Mouse (Mus musculus) embryo, embryonic 10.5 days (tissue): Measurements from ENCODE around the gene Jdp2.
"Not testable (repeated sequence)": the region's sequence is repeated elsewhere in the genome, so short reads cannot be mapped to it uniquely, and the experiment has no call there.

ENCODE experiments used
- DNase-seq: peaks from one replicate; pipeline ENCODE4 v3.0.0-alpha.2; 2015; ENCODE audit warnings: low spot score

Gene Jdp2

GRCm38 (mm10) chr12:85638541-85639325 lies 39.9 kb downstream of the Jdp2 start:
- DNase-seq: no peak

GRCm38 (mm10) chr12:85639326-85640008 lies 40.6 kb downstream of the Jdp2 start:
- no peak for DNase-seq

- no peak for DNase-seq
These were observed 42.2 kb downstream of the Jdp2 start for GRCm38 (mm10) chr12:85640852-85641563.

- no peak for DNase-seq
These were observed 42.7 kb downstream of the Jdp2 start for GRCm38 (mm10) chr12:85641564-85641931.

- DNase-seq: no peak
These were observed 44.9 kb downstream of the Jdp2 start for GRCm38 (mm10) chr12:85643735-85644134.

GRCm38 (mm10) chr12:85645664-85646063 lies 46.8 kb downstream of the Jdp2 start:
- DNase-seq: no peak

- DNase-seq: no peak
These were observed 48.5 kb downstream of the Jdp2 start for GRCm38 (mm10) chr12:85647346-85647745.

GRCm38 (mm10) chr12:85647955-85648354 lies 49.1 kb downstream of the Jdp2 start:
- DNase-seq: no peak

GRCm38 (mm10) chr12:85659319-85659718 lies 60.5 kb downstream of the Jdp2 start:
- no peak for DNase-seq

- no peak for DNase-seq
These were observed 62.0 kb downstream of the Jdp2 start for GRCm38 (mm10) chr12:85660855-85661254.

GRCm38 (mm10) chr12:85662232-85662631 lies 63.4 kb downstream of the Jdp2 start:
- DNase-seq: not testable (repeated sequence)

GRCm38 (mm10) chr12:85662896-85663295 lies 64.1 kb downstream of the Jdp2 start:
- peak; percentile 90 for DNase-seq

- no peak for DNase-seq
These were observed 67.3 kb downstream of the Jdp2 start for GRCm38 (mm10) chr12:85666112-85666511.

- no peak for DNase-seq
These were observed 68.2 kb downstream of the Jdp2 start for GRCm38 (mm10) chr12:85667071-85667470.

- no peak for DNase-seq
These were observed 69.9 kb downstream of the Jdp2 start for GRCm38 (mm10) chr12:85668696-85669095.

GRCm38 (mm10) chr12:85670080-85670479 lies 71.3 kb downstream of the Jdp2 start:
- DNase-seq: no peak

GRCm38 (mm10) chr12:85673914-85674313 lies 75.1 kb downstream of the Jdp2 start:
- no peak for DNase-seq

GRCm38 (mm10) chr12:85679117-85679516 lies 80.3 kb downstream of the Jdp2 start:
- no peak for DNase-seq

- no peak for DNase-seq
These were observed 81.0 kb downstream of the Jdp2 start for GRCm38 (mm10) chr12:85679808-85680207.

- no peak for DNase-seq
These were observed 83.5 kb downstream of the Jdp2 start for GRCm38 (mm10) chr12:85682328-85682727.

GRCm38 (mm10) chr12:85684411-85685275 lies 85.8 kb downstream of the Jdp2 start:
- DNase-seq: no peak
